Mouse (Mus musculus): ENCODE data around the gene Tigd3. TPM values are rescaled to one million over a fixed set of nuclear protein-coding genes. Genes with fewer than 3 reads are reported as not detected.

Tigd3 gene
- total and polyA plus RNA-seq, 3 experiments, result 2.1 to 2.2 TPM; not detected in 1

GRCm38 (mm10) chr19:5877618-5878361 lies 16.2 kb downstream of the Tigd3 start, which contains the start of gene Slc25a45 (continued):
- TF ChIP-seq KAT2A (conservative IDR thresholded peaks at IDR 0.05; ENCODE audit: low read depth, low read length) (0 out of 2 replicates have a peak, but pooled peaks have one; percentile 27), NELFE (IDR thresholded peaks at IDR 0.05; ENCODE audit: low read depth, low read length) (peak; percentile 80), TCF12 (IDR thresholded peaks at IDR 0.05; ENCODE audit: low read depth, low read length) (peak; percentile 21; the same call in 1 of the 2 replicates), MEF2A (IDR thresholded peaks at IDR 0.05; ENCODE audit: extremely low read depth, insufficient replicate concordance, low read depth, low read length, poor library complexity, severe bottlenecking) (no peak), POLR2A (IDR thresholded peaks at IDR 0.05; ENCODE audit: control insufficient read depth in 1 of 2, insufficient read depth in 1 of 2, low read depth in 1 of 2, low read length in 2 of 2, poor library complexity in 1 of 2) (peak; percentile 44 to 82; a peak in 3 of 4 replicates), MAX (IDR thresholded peaks at IDR 0.05; ENCODE audit: low read length) (peak; percentile 33), ETS1 (IDR thresholded peaks at IDR 0.05; ENCODE audit: low read depth, low read length) (0 out of 2 replicates have a peak, but pooled peaks have one; percentile 43), ZKSCAN1 (IDR thresholded peaks at IDR 0.05; ENCODE audit: low read depth, low read length) (no peak), SMC3 (IDR thresholded peaks at IDR 0.05; ENCODE audit: low read depth, low read length) (peak; percentile 85), BHLHE40 (IDR thresholded peaks at IDR 0.05; ENCODE audit: borderline replicate concordance, low read depth, low read length) (0 out of 2 replicates have a peak, but pooled peaks have one; percentile 17), USF2 (IDR thresholded peaks at IDR 0.05; ENCODE audit: borderline replicate concordance in 1 of 2, insufficient read depth in 1 of 2, low read depth in 1 of 2, low read length in 2 of 2) (no peak), MAFK (IDR thresholded peaks at IDR 0.05; ENCODE audit: borderline replicate concordance, low read depth, low read length) (no peak), RCOR1 (IDR thresholded peaks at IDR 0.05; ENCODE audit: low read depth, low read length) (no peak), GABPA (IDR thresholded peaks at IDR 0.05; ENCODE audit: low read depth, low read length) (no peak), GATA1 (IDR thresholded peaks at IDR 0.05; ENCODE audit: low read depth, low read length) (0 out of 2 replicates have a peak, but pooled peaks have one; percentile 3), ZC3H11A (IDR thresholded peaks at IDR 0.05; ENCODE audit: low read depth, low read length) (peak; percentile 73)

GRCm38 (mm10) chr19:5874969-5875480 lies 18.9 kb downstream of the Tigd3 start, which contains the start of gene Frmd8:
Gene Frmd8 (minus strand): TSS chr19:5875274.
- Histone ChIP-seq H3K9me3 (replicated peaks; ENCODE audit: insufficient read depth, low read length) (no peaks in the 10 kb centered on the region), H3K27me3 (ENCODE audit: control insufficient read depth in 1 of 2, insufficient read depth in 2 of 2, low read length in 2 of 2) (no peaks in the 10 kb centered on the region), H3K36me3 (ENCODE audit: control insufficient read depth in 1 of 2, insufficient read depth in 2 of 2, low read length in 2 of 2) (peaks cover 0 to 14% of the 10 kb centered on the region in 2 experiments; a peak in 2 of 4 replicates), H3K27ac (ENCODE audit: control insufficient read depth, low read depth, low read length) (peak within 1 kb of the TSS; percentile 39), H3K4me3 (ENCODE audit: control insufficient read depth in 1 of 2, insufficient read depth in 1 of 2, low read depth in 2 of 2, low read length in 2 of 2) (peak within 1 kb of the TSS; percentile 87 to 91), H3K4me1 (ENCODE audit: control insufficient read depth in 1 of 2, insufficient read depth in 2 of 2, low read length in 2 of 2) (peaks cover 4 to 24% of the 10 kb centered on the region in 2 experiments), H3K9ac (ENCODE audit: control insufficient read depth, low read depth, low read length, poor library complexity, severe bottlenecking) (peak within 1 kb of the TSS; percentile 90), H3K79me2 (ENCODE audit: control insufficient read depth, insufficient read depth, low read length, poor library complexity) (peaks cover 20% of the 10 kb centered on the region)
- DNase-seq (ENCODE audit: low read depth, low spot score), result peak; percentile 98
- TF ChIP-seq POLR2AphosphoS5 (IDR thresholded peaks at IDR 0.05; ENCODE audit: borderline replicate concordance, low read depth, low read length) (no peak), CHD1 (IDR thresholded peaks at IDR 0.05; ENCODE audit: low read depth, low read length) (no peak), TBP (IDR thresholded peaks at IDR 0.05; ENCODE audit: low read depth, low read length) (peak; percentile 55; the same call in 1 of the 2 replicates), MAZ (IDR thresholded peaks at IDR 0.05; ENCODE audit: low read depth, low read length) (peak; percentile 25; the same call in 1 of the 2 replicates), USF2 (IDR thresholded peaks at IDR 0.05; ENCODE audit: borderline replicate concordance in 1 of 2, insufficient read depth in 1 of 2, low read depth in 1 of 2, low read length in 2 of 2) (no peak), MYB (IDR thresholded peaks at IDR 0.05; ENCODE audit: low read depth, low read length) (no peak), GATA1 (IDR thresholded peaks at IDR 0.05; ENCODE audit: low read depth, low read length) (no peak), TCF12 (IDR thresholded peaks at IDR 0.05; ENCODE audit: low read depth, low read length) (peak; percentile 42; the same call in 1 of the 2 replicates), E2F4 (IDR thresholded peaks at IDR 0.05; ENCODE audit: borderline replicate concordance, low read depth, low read length) (no peak), EP300 (IDR thresholded peaks at IDR 0.05; ENCODE audit: low read depth in 1 of 2, low read length in 2 of 2) (no peak), ZKSCAN1 (IDR thresholded peaks at IDR 0.05; ENCODE audit: low read depth, low read length) (no peak), MYC (IDR thresholded peaks at IDR 0.05; ENCODE audit: low read depth, low read length) (no peak), SMC3 (IDR thresholded peaks at IDR 0.05; ENCODE audit: low read depth, low read length) (no peak), ETS1 (IDR thresholded peaks at IDR 0.05; ENCODE audit: low read depth, low read length) (no peak), MAFK (IDR thresholded peaks at IDR 0.05; ENCODE audit: borderline replicate concordance, low read depth, low read length) (no peak), ELF1 (IDR thresholded peaks at IDR 0.05; ENCODE audit: low read depth, low read length) (0 out of 2 replicates have a peak, but pooled peaks have one; percentile 22), NELFE (IDR thresholded peaks at IDR 0.05; ENCODE audit: low read depth, low read length) (peak; percentile 90), NRF1 (IDR thresholded peaks at IDR 0.05; ENCODE audit: insufficient read depth, low read depth, low read length, poor library complexity, severe bottlenecking) (peak; percentile 81), CHD2 (IDR thresholded peaks at IDR 0.05; ENCODE audit: low read length) (no peak), KAT2A (conservative IDR thresholded peaks at IDR 0.05; ENCODE audit: low read depth, low read length) (no peak; the same call in 1 of the 2 replicates), CTCF (IDR thresholded peaks at IDR 0.05 in 2 of 3, conservative IDR thresholded peaks at IDR 0.05 in 1 of 3; ENCODE audit: control insufficient read depth in 1 of 3, insufficient read depth in 1 of 3, low read depth in 2 of 3, low read length in 3 of 3, poor library complexity in 1 of 3, severe bottlenecking in 1 of 3) (no peak), MEF2A (IDR thresholded peaks at IDR 0.05; ENCODE audit: extremely low read depth, insufficient replicate concordance, low read depth, low read length, poor library complexity, severe bottlenecking) (no peak), TAL1 (IDR thresholded peaks at IDR 0.05; ENCODE audit: low read length) (no peak)

Measured in MEL (cell line).